Mouse (Mus musculus): Measurements from ENCODE around the gene Tcf7l1. TPM values are rescaled to one million over a fixed set of nuclear protein-coding genes. Genes with fewer than 3 reads are reported as not detected.

The Tcf7l1 gene
- polyA plus RNA-seq, 1 experiment from 2014 or later: 37.1 TPM

DNA sequence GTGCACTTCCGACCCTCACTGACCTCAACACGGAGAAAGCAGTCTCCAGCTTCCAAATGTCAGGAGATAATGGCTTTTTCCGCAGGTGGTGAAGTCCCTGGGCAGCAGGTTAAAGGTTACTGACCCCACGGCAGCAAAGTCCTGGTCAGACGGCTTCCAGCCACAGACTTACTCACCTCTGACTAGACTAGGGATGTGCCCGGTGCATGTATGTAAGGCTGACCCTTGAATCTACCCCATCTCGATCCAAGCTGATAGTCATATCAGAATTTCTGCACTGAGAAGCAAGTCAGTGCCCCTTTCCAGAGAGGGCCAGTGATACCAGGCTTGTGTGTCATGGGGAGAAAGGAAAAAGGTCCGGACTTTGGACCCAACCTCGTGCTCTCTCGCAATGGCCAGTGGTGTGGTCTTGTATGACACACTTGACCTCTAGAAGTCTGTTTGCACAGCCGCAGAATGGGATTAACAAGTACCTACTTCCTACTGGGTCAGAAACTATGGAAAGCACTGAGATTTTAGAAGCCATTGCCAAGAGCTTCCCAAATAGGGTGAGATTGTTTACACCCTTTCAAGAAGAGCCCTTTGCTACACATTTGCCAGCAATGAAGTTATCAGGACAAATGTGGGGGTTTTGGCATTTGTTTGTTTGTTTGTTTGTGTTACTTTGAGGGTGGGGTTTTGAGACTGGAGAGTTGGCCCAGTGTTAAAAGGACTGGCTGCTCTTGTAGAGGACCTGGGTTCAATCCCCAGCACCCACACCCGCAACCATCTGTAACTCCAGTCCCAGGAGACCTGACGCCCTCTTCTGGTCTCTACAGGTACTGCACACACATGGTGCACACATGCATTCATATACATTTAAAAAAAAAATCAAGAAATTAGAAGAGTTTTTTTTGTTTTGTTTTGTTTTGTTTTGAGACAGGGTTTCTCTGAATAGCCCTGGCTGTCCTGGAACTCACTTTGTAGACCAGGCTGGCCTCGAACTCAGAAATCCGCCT, 10.0 kb downstream of the Tcf7l1 start:
- 84% methylated on average over 15 of the region's 15 CpGs for WGBS
- H3K4me1 ChIP-seq: peaks cover 22% of the 10 kb centered on the region
- no peak for DNase-seq (ENCODE audit: low spot score)
- peaks cover 11% of the 10 kb centered on the region for H3K9me3 ChIP-seq
- H3K27me3 ChIP-seq (replicated peaks; ENCODE audit: low read depth, poor library complexity, severe bottlenecking): no peaks in the 10 kb centered on the region
- H3K4me3 ChIP-seq: no peak overlapping the region
- peaks cover 85% of the 10 kb centered on the region for H3K36me3 ChIP-seq (replicated peaks)
- no peak overlapping the region for H3K27ac ChIP-seq (replicated peaks)

DNA sequence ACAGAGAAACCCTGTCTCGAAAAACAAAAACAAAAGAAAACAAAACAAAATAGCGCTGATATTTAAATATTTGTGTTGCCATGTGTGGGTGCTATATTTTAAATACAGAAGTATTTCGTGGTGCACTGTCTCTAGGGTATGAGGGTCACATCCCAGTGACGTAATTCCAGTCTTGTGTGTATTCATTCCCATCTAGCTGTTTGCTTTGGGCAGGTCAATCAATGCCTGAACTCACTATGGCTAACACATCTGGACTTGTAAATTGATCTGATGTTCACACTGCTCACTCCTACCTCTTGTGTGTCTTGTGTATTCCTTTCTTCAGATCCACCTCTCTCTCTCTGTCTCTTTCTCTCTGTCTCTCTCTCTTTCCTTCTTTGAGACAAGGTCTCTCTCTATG, 11.8 kb downstream of the Tcf7l1 start:
- 85% methylated on average over 4 of the region's 4 CpGs for WGBS
- peaks cover 32% of the 10 kb centered on the region for H3K4me1 ChIP-seq
- no peak overlapping the region for H3K27ac ChIP-seq (replicated peaks)
- H3K4me3 ChIP-seq: no peak overlapping the region
- H3K27me3 ChIP-seq (replicated peaks; ENCODE audit: low read depth, poor library complexity, severe bottlenecking): no peaks in the 10 kb centered on the region
- DNase-seq (ENCODE audit: low spot score): no peak
- peaks cover 80% of the 10 kb centered on the region for H3K36me3 ChIP-seq (replicated peaks)
- peaks cover 11% of the 10 kb centered on the region for H3K9me3 ChIP-seq

DNA sequence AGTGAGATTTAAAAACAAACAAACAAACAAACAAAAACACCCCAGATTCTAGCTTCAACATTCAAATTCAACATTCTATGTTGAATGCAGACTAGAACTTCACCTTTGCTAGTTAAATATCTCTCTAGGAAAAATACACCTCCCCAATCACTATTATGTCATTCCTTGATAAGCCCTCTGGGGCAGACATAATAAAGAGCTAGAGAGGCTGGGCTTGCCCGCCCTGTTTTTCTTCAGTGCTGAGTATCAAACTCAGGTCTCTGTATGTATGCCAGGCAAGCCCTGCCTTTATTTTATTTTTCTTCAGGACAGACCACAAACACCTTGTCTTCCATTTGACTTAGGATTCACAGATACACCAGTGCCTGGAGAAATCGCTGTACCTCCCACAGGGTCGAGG, 14.8 kb downstream of the Tcf7l1 start:
- H3K36me3 ChIP-seq (replicated peaks): peaks cover 73% of the 10 kb centered on the region
- H3K27me3 ChIP-seq (replicated peaks; ENCODE audit: low read depth, poor library complexity, severe bottlenecking): no peaks in the 10 kb centered on the region
- H3K4me3 ChIP-seq: no peak overlapping the region
- H3K9me3 ChIP-seq: peaks cover under 1% of the 10 kb centered on the region; the same call in 1 of the 2 replicates
- peaks cover 47% of the 10 kb centered on the region for H3K4me1 ChIP-seq
- WGBS: 43% methylated on average over 3 of the region's 3 CpGs
- no peak overlapping the region for H3K27ac ChIP-seq (replicated peaks)
- DNase-seq (ENCODE audit: low spot score): no peak

DNA sequence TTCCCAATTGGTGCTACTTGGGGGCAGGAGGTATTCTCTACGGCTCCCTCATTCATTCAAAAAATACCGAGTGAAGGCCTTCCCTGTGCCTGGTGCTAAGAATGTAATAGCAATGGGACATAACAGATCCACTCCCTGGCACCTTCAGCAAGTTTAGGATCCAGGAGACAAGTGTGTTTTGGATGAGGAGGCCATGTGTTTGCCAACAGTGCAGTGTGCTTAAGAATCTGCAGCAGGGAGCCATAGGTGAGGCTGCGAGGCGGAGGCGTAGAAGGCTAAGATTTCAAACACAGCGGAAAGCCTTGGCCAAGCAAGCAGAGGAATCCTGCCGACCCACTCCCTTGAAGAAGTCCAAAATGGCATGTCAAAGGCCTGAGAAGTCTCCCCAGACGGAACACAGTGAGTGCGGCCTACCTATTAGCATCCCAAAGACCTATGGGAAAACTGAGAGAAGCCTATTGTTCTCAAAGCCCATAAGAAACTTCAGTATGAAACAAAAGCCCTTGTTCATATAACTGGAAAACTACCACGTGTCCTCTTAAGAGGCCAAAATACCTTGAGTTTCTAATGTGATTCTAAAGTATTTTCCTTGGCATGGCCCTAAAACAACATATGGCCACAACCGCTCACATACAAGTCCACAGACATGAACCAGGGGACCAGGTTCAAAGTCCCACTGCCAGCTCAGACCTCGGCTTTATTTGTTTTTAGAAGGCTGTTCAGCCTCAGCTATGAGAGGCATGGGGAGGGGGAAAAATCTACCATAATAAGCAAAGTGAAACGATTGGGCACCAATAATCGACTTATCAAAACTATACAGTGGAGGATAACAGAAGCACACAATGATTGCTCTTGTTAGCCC, 18.9 kb downstream of the Tcf7l1 start:
- DNase-seq (ENCODE audit: low spot score): no peak
- H3K27me3 ChIP-seq (replicated peaks; ENCODE audit: low read depth, poor library complexity, severe bottlenecking): no peaks in the 10 kb centered on the region
- WGBS: 80% methylated on average over 14 of the region's 14 CpGs
- peaks cover 64% of the 10 kb centered on the region for H3K36me3 ChIP-seq (replicated peaks)
- H3K27ac ChIP-seq (replicated peaks): peak overlapping the region; percentile 75
- H3K4me3 ChIP-seq: no peak overlapping the region
- H3K9me3 ChIP-seq: peaks cover 2% of the 10 kb centered on the region; the same call in 1 of the 2 replicates
- peaks cover 75% of the 10 kb centered on the region for H3K4me1 ChIP-seq

DNA sequence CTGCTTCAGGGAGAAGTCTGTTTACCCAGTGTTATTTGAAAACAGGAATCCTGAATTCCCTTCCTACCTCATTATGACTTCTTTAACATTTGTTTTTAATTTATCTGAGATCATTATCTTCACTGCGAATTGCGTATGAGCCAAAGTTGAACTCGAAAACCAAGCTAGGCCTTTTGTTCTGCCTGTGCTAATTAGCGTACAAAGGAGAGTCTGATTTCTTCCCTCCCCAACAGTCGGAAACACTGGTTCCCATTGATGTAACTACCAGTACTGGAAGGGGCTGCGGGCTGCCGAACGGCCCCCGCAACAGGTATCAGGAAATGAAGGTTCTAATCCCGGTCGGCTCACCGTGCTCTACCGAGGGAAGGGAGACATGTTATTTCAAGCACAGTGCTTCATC, 19.7 kb downstream of the Tcf7l1 start:
- no peak for DNase-seq (ENCODE audit: low spot score)
- peak overlapping the region; percentile 75 for H3K27ac ChIP-seq (replicated peaks)
- WGBS: 54% methylated on average over 13 of the region's 13 CpGs
- H3K9me3 ChIP-seq: peaks cover 6% of the 10 kb centered on the region; the same call in 1 of the 2 replicates
- no peak overlapping the region for H3K4me3 ChIP-seq
- H3K36me3 ChIP-seq (replicated peaks): peaks cover 70% of the 10 kb centered on the region
- peaks cover 67% of the 10 kb centered on the region for H3K4me1 ChIP-seq
- no peaks in the 10 kb centered on the region for H3K27me3 ChIP-seq (replicated peaks; ENCODE audit: low read depth, poor library complexity, severe bottlenecking)

DNA sequence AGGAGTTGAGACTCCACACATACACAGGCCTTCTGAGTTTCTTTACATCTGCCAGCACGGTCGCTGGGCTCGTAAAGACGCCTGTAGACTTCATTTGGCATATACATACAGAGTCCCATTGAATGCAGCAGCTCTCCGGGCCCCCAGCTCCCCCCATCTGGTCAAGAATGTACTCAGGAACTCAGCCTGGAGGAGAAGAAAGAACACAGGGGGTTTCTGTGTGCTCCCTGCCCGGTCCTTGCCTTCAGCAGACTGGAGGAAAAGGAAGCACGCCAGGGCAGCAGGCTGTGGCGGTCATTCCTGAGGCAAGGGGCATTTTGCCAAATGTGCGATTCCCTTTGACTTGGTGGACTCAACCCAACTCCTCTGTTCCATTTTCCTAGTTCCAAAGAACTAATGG, 20.2 kb downstream of the Tcf7l1 start:
- no peak overlapping the region for H3K4me3 ChIP-seq
- 52% methylated on average over 9 of the region's 9 CpGs for WGBS
- H3K36me3 ChIP-seq (replicated peaks): peaks cover 70% of the 10 kb centered on the region
- peaks cover 6% of the 10 kb centered on the region; the same call in 1 of the 2 replicates for H3K9me3 ChIP-seq
- DNase-seq (ENCODE audit: low spot score): peak; percentile 38
- H3K4me1 ChIP-seq: peaks cover 67% of the 10 kb centered on the region
- no peaks in the 10 kb centered on the region for H3K27me3 ChIP-seq (replicated peaks; ENCODE audit: low read depth, poor library complexity, severe bottlenecking)
- peak overlapping the region; percentile 75 for H3K27ac ChIP-seq (replicated peaks)

DNA sequence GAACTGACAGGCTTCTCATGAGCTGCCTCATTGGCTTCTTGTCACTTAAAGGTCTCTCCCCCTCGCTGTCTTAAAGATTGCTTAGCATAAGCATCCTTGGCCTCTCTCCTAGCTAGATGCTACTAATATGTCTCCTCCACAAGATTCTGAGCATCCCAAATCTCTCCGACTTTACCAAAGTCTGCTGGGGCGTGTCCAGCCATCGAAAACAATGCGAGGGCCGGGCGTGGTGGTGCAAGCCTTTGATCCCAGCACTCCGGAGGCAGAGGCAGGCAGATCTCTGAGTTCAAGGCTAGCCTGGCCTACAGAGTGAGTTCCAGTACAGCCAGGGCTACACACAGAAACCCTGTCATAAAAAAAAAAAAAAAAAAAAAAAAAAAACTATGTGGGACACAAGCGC, 21.0 kb downstream of the Tcf7l1 start:
- WGBS: 92% methylated on average over 9 of the region's 9 CpGs
- no peak for DNase-seq (ENCODE audit: low spot score)
- H3K36me3 ChIP-seq (replicated peaks): peaks cover 63% of the 10 kb centered on the region
- peaks cover 6% of the 10 kb centered on the region; the same call in 1 of the 2 replicates for H3K9me3 ChIP-seq
- H3K4me3 ChIP-seq: no peak overlapping the region
- H3K27ac ChIP-seq (replicated peaks): 0 out of 2 replicates have a peak overlapping the region, but pooled peaks have one; percentile 44
- no peaks in the 10 kb centered on the region for H3K27me3 ChIP-seq (replicated peaks; ENCODE audit: low read depth, poor library complexity, severe bottlenecking)
- H3K4me1 ChIP-seq: peaks cover 67% of the 10 kb centered on the region

DNA sequence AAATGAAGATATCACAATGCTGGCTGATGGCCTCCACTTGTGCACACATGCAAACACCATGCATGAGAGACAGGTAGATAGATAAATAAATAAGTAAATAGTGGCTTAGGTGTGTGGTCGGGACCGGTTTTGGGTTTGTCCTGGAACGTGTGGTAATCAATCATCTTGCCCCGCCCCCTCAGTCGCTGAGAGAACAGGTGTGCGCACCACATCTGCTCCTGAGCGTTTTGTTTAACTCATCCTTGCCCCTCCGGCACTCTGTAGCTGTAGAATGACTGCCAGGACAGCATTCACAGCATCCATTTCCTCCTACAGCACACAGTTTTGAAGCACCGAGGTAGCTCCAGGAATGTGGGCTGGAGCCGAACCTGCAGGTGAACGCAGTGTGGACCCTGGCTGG, 25.4 kb downstream of the Tcf7l1 start:
- Histone ChIP-seq H3K27ac (replicated peaks) (no peak overlapping the region), H3K27me3 (replicated peaks; ENCODE audit: low read depth, poor library complexity, severe bottlenecking) (no peaks in the 10 kb centered on the region), H3K4me1 (peaks cover 79% of the 10 kb centered on the region), H3K9me3 (peaks cover 6% of the 10 kb centered on the region; the same call in 1 of the 2 replicates), H3K4me3 (no peak overlapping the region), H3K36me3 (replicated peaks) (peaks cover 34% of the 10 kb centered on the region)
- WGBS: 54% methylated on average over 11 of the region's 11 CpGs
- no peak for DNase-seq (ENCODE audit: low spot score)

DNA sequence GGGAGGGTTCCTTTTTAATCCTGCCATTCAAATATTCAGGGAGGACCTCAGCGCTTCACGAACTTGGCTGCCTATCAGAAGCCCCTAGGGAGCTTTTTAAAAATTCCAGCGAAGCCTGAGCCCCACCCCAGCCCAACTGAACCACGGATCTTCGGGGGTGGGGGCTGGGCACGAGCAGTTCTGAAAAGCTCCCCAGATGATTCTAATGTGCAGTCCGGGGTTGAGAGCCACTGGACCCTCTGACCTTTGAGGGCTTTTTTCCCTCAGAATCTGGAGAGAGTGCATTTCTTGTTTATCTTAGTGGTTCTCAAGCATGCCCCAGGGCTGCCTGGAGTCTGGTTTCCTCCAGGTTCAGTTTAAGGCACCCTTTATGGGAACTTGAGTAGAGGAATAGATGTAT, 27.4 kb downstream of the Tcf7l1 start:
- H3K27ac ChIP-seq (replicated peaks): peak overlapping the region; percentile 45
- 14% methylated on average over 7 of the region's 7 CpGs for WGBS

DNA sequence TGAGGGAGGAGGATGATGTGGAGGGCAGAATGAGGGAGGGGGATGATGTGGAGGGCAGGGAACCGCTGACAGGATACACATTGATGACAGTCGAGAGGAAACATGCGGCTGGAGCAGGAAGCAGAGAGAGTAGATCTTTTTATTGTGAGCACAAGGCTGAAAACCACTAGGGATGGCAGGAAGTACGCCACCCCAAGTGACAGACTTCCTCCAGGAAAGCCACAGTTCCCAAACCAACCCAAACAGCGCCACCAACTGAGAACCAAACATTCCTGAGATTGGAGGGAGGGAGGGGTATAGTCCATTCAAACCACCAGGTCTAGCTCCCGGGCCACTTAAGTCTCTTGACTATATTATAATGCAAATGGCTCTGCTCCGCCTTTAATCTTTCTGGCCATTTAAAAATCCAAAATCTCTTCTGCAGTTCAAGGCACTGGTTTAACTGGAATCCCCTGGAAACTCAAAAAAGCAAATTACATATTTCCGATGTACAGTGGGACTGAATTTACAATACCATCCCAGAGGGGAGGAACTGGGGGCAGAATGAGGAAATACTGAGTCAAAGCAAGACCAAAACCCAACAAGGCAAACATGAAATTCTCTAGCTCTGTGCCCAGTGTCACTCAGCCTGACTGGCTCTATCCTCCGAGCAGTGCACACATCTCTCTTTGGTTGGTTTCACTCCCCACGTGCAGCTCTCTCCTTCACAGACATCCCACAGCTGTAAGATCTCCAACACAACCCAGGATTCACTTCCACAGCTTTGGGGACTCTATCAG, 30.6 kb downstream of the Tcf7l1 start:
- Histone ChIP-seq H3K27ac (replicated peaks) (no peak overlapping the region), H3K9me3 (no peaks in the 10 kb centered on the region), H3K27me3 (replicated peaks; ENCODE audit: low read depth, poor library complexity, severe bottlenecking) (no peaks in the 10 kb centered on the region), H3K4me1 (peaks cover 75% of the 10 kb centered on the region), H3K36me3 (replicated peaks) (peaks cover 8% of the 10 kb centered on the region), H3K4me3 (no peak overlapping the region)
- 60% methylated on average over 10 of the region's 10 CpGs for WGBS
- DNase-seq (ENCODE audit: low spot score): no peak

More for the DNA sequence above, 27.4 kb downstream of the Tcf7l1 start:
- peak; percentile 69 for DNase-seq (ENCODE audit: low spot score)
- H3K9me3 ChIP-seq: peaks cover 6% of the 10 kb centered on the region; the same call in 1 of the 2 replicates
- peaks cover 70% of the 10 kb centered on the region for H3K4me1 ChIP-seq
- peak overlapping the region; percentile 29 for H3K4me3 ChIP-seq
- peaks cover 18% of the 10 kb centered on the region for H3K36me3 ChIP-seq (replicated peaks)
- no peaks in the 10 kb centered on the region for H3K27me3 ChIP-seq (replicated peaks; ENCODE audit: low read depth, poor library complexity, severe bottlenecking)

DNA sequence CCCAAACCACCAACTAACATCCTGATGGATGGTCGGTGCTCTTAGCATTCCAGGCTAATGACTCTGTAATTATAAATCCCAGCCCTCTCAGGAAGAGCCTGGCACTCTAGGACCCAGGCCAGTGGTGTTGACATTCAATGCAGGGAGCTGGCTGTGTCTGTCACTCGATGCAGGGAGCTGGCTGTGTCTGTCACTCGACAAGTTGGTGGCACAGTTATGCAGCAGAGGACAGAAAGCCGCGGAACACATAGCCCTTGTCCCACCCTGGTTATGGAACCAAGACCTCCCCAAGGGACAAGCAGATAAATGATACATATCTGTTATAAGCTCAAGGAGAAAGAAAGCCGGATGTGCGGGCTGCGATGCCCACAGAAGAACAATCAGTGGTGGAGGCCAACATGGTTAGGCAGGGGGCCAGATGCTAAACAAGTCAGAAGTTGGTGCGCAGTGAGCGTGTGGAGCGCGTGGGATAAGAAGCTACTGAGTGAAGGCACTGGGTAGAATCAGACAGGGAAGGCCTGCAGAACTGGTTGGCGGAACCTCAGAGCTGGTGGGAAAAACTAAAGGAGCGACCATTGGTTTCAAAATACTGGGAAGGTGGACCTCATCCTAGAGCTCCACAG, 33.7 kb downstream of the Tcf7l1 start:
- H3K4me3 ChIP-seq: no peak overlapping the region
- peaks cover 23% of the 10 kb centered on the region for H3K36me3 ChIP-seq (replicated peaks)
- no peaks in the 10 kb centered on the region for H3K9me3 ChIP-seq
- H3K27me3 ChIP-seq (replicated peaks; ENCODE audit: low read depth, poor library complexity, severe bottlenecking): no peaks in the 10 kb centered on the region
- no peak for DNase-seq (ENCODE audit: low spot score)
- 70% methylated on average over 14 of the region's 14 CpGs for WGBS
- peaks cover 65% of the 10 kb centered on the region for H3K4me1 ChIP-seq
- peak overlapping the region; percentile 75; the same call in 1 of the 2 replicates for H3K27ac ChIP-seq (replicated peaks)
